Mouse (Mus musculus): ENCODE measurements at regions not wholly inside any gene's neighbourhood (a gene's known extent, or its start where the extent isn't known, plus 50 kb on each side); places are given as distances from the start of the nearest gene placed in this dataset.

- DNase-seq (ENCODE audit: low read depth, low spot score) = no peak
Observed at GRCm38 (mm10) chr3:101162536-101163159, 52.6 kb upstream of the Ptgfrn start.

- no peak for DNase-seq (ENCODE audit: low read depth, low spot score)
Observed at GRCm38 (mm10) chr3:101161941-101162531, 52.0 kb upstream of the Ptgfrn start.

GRCm38 (mm10) chr3:101161421-101161940 is 51.4 kb upstream of the Ptgfrn start:
- no peak for DNase-seq (ENCODE audit: low read depth, low spot score)
